Mouse (Mus musculus) stomach, embryonic 14.5 days (tissue): Measurements from ENCODE around the gene Ltbp1. TPM values are rescaled to one million over a fixed set of nuclear protein-coding genes. Genes with fewer than 3 reads are reported as not detected.
A peak's percentile ranks its signal among the peaks of the same experiment; 100 is the strongest.

ENCODE experiments used
- ATAC-seq: fragments of 200-750 bp; cut with Nextera tagmentation; 2 replicates; pipeline ENCODE4 v1.8.0; 2017; ENCODE audit warnings: low read depth, moderate TSS enrichment; ENCODE audit not compliant: insufficient number of reproducible peaks, insufficient read depth, low FRiP score
- H3K27ac ChIP-seq: fragments of 300-500 bp; sonication (generic); 2 replicates; pipeline ENCODE4 v1.5.1; 2014; ENCODE audit warnings: mild to moderate bottlenecking, low read length, moderate library complexity, mixed read lengths
- H3K27me3 ChIP-seq: fragments of 300-500 bp; sonication (generic); 2 replicates; pipeline ENCODE4 v1.6.1; 2014; ENCODE audit warnings: low read length, control low read depth, mixed read lengths; ENCODE audit not compliant: control insufficient read depth, insufficient read depth
- H3K36me3 ChIP-seq: fragments of 300-500 bp; sonication (generic); 2 replicates; pipeline ENCODE4 v1.6.1; 2014; ENCODE audit warnings: mild to moderate bottlenecking, control low read depth, low read length, moderate library complexity, mixed read lengths; ENCODE audit not compliant: control insufficient read depth, insufficient read depth
- H3K4me1 ChIP-seq: fragments of 300-500 bp; sonication (generic); 2 replicates; pipeline ENCODE4 v1.6.1; 2014; ENCODE audit warnings: low read length, control low read depth, mixed read lengths; ENCODE audit not compliant: control insufficient read depth, insufficient read depth
- H3K4me2 ChIP-seq: fragments of 300-500 bp; sonication (generic); replicated peaks from 2 replicates; pipeline ENCODE4 v1.6.1; 2014; ENCODE audit warnings: low read depth, low read length, control low read depth
- H3K4me3 ChIP-seq: fragments of 300-500 bp; sonication (generic); 2 replicates; pipeline ENCODE4 v1.5.1; 2014; ENCODE audit warnings: low read depth, low read length, control low read depth
- H3K9ac ChIP-seq: fragments of 300-500 bp; sonication (generic); replicated peaks from 2 replicates; pipeline ENCODE4 v1.6.1; 2014; ENCODE audit warnings: low read depth, mild to moderate bottlenecking, control low read depth, low read length, moderate library complexity, mixed read lengths
- H3K9me3 ChIP-seq: fragments of 300-500 bp; sonication (generic); 2 replicates; pipeline ENCODE4 v1.6.1; 2016; ENCODE audit warnings: low read depth, low read length, control low read depth; ENCODE audit not compliant: control insufficient read depth
- WGBS: fragments of 180-500 bp; shearing (Covaris S2); extraction: QIAGEN DNeasy Blood & Tissue Kit; methylation state at CpG from one replicate; pipeline ENCODE4 v1.1.7; 2014; 5-methylcytosine and 5-hydroxymethylcytosine counted together
- polyA plus RNA-seq: library from polyadenylated mRNA; unstranded; fragments of >200 nt; fragmentation: Nextera tagmentation; extraction: Ambion mirVana; gene quantifications from 2 replicates; pipeline ENCODE4 v1.2.1, GENCODE M21; 2014

Gene Ltbp1
- polyA plus RNA-seq, 1 experiment from 2014 or later = 49.3 TPM

DNA sequence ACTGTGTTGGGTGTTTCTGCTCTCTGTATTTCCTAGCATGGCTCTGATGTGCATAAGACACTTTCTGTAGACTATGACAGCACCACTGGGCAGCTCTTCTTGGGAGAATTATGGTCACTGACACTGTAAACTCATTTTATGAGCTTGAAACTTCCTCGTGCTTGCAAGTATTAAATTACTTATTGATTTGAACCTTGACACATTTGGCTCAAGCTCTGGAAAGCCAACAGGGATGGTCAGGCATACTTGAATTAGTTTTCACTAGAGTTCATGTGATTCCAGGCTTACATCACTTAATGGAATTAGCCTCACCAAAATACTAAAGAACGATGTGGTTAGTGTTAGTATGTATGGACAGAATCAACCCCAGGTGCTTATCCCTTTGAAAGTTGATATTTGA is 76.0 kb downstream of the Ltbp1 start:
- H3K4me1 ChIP-seq = no peaks in the 10 kb centered on the region
- no peak overlapping the region for H3K27ac ChIP-seq
- H3K4me3 ChIP-seq = no peak overlapping the region
- no peaks in the 10 kb centered on the region for H3K27me3 ChIP-seq
- no peaks in the 10 kb centered on the region for H3K36me3 ChIP-seq
- no peaks in the 10 kb centered on the region; the same call in 1 of the 2 replicates for H3K9me3 ChIP-seq
- no peak overlapping the region for H3K4me2 ChIP-seq
- 61% methylated on average over 2 of the region's 2 CpGs for WGBS
- H3K9ac ChIP-seq = no peak overlapping the region
- ATAC-seq = no peak

DNA sequence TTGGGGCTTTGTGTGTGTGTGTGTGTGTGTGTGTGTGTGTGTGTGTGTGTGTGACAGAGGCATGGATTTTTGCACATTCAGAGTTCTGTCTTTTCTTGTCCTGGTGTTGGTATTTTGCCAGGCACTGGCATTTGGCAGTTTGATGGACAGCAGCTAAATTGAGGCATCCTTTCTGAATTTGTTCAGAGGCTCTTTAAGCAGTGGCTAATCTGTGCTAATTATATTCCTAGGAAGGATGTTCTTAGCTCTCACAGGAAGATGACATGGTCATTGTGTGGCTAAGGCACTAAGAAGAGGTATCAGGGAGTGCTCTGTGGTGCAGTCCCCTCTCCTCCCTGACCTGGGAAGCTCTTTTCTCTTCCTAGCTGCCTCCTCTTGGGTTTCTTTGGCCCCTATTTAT is 77.1 kb downstream of the Ltbp1 start:
- no peaks in the 10 kb centered on the region for H3K36me3 ChIP-seq

DNA sequence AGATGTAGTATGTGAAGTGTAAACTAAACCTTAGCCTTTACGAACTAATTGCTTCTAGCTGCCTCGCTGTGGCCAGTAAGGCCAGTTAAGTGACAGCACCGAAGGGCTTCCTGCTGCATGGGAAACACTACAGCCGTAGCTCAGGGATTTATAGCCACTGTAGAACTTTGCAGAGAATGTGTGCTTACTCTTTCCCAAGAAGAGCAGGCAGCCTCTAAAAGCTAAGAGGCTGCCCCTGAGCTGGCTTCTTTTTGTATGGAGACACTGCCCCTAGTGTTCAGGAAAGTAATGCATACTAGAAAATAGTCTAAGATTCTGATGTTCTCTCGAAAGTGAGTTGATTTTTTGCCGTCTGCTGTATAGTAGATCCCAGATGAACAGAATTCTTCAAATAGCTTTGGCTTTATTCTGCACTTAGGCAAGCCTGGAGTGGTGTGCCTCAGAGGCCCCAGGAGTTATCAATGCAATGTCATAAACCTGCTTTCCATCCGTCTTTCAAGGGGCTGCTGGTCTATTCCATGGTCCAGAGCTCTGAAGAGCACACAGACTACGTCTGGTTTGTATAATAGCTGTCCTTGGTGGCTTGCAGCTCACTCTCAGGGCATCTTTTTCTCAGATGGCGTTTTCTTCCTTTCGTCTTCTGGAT is 82.1 kb downstream of the Ltbp1 start:
- Histone ChIP-seq H3K9me3 (no peaks in the 10 kb centered on the region), H3K27me3 (no peaks in the 10 kb centered on the region), H3K9ac (no peak overlapping the region), H3K4me2 (0 out of 2 replicates have a peak overlapping the region, but pooled peaks have one; percentile 6), H3K4me1 (0 out of 2 replicates have a peak, but pooled peaks cover 3% of the 10 kb centered on the region), H3K27ac (peak overlapping the region; percentile 39; the same call in 1 of the 2 replicates), H3K4me3 (no peak overlapping the region), H3K36me3 (no peaks in the 10 kb centered on the region)
- 31% methylated on average over 10 of the region's 10 CpGs for WGBS
- ATAC-seq = peak; percentile 71; the same call in 1 of the 2 replicates

More for the DNA sequence above, 77.1 kb downstream of the Ltbp1 start:
- no peak overlapping the region for H3K27ac ChIP-seq
- no peak overlapping the region for H3K4me2 ChIP-seq
- H3K27me3 ChIP-seq = no peaks in the 10 kb centered on the region
- H3K4me3 ChIP-seq = no peak overlapping the region
- no peak for ATAC-seq
- no peaks in the 10 kb centered on the region for H3K4me1 ChIP-seq
- H3K9me3 ChIP-seq = no peaks in the 10 kb centered on the region; the same call in 1 of the 2 replicates
- H3K9ac ChIP-seq = no peak overlapping the region

DNA sequence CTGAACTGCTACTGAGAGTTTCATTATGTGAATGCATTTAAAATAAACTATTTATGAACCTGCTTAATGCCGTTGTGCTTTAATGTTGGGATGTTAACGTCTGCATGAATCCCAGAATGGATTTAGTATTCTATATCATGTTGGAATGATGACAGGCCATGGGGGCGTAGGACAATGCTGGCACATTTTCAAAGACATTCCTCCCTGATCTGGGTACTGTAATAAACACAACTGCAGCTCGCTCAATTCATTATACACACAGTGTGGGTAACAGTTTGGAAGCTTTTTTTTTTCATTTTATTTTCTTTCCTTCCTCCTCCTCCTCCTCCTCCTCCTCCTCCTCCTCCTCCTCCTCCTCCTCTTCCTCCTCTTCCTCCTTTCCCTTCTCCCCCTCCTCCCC is 82.9 kb downstream of the Ltbp1 start:
- Histone ChIP-seq H3K27me3 (no peaks in the 10 kb centered on the region), H3K9ac (no peak overlapping the region), H3K4me1 (0 out of 2 replicates have a peak, but pooled peaks cover 3% of the 10 kb centered on the region), H3K27ac (no peak overlapping the region), H3K9me3 (no peaks in the 10 kb centered on the region), H3K4me3 (no peak overlapping the region), H3K4me2 (no peak overlapping the region), H3K36me3 (no peaks in the 10 kb centered on the region)
- no peak for ATAC-seq
- 39% methylated on average over 4 of the region's 4 CpGs for WGBS

DNA sequence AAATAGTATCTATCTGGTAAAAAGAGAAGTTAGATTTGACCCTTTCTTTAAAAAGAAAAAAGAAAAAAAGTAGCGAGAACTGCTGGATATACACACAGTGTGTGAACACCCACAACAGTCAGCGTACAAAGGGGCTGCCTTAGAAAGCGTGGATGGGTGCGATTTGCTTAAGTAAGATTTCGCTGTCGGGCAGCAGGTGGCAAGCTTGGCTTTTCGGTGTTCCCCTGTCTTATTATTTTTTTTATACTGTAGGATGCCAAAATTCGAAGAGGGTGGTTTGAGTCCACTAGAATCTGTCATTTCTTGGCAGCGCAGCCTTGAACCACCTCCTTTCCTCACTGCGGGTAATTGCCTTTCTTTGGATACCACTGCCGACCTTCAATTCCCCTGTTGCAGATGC is 83.4 kb downstream of the Ltbp1 start:
- Histone ChIP-seq H3K36me3 (no peaks in the 10 kb centered on the region), H3K4me3 (no peak overlapping the region), H3K9me3 (no peaks in the 10 kb centered on the region), H3K4me1 (0 out of 2 replicates have a peak, but pooled peaks cover 3% of the 10 kb centered on the region), H3K27me3 (no peaks in the 10 kb centered on the region), H3K4me2 (no peak overlapping the region), H3K27ac (no peak overlapping the region), H3K9ac (no peak overlapping the region)
- no peak for ATAC-seq
- 73% methylated on average over 11 of the region's 11 CpGs for WGBS

DNA sequence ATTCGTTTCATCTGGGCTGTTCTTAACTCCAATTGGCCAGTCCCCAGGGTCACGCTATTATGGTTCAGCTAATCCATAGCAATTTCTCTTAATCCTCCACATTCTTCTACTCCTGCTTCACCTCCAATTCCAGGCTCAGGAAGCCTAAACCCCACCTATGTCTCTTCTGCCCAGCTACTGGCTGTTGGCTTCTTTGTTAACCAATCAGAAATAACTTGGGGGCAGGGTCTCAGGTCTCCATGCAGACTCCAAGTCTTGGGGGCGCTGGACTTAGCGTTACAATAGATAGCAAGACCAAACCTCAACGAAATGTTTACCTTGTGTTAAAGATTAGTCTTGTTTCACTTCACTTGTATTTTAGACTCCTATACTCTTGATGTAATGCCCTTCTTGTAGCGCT is 85.2 kb downstream of the Ltbp1 start:
- H3K4me1 ChIP-seq = 0 out of 2 replicates have a peak, but pooled peaks cover 3% of the 10 kb centered on the region
- H3K9ac ChIP-seq = no peak overlapping the region
- H3K4me2 ChIP-seq = no peak overlapping the region
- no peak overlapping the region for H3K4me3 ChIP-seq
- ATAC-seq = no peak
- no peaks in the 10 kb centered on the region for H3K27me3 ChIP-seq
- WGBS = 72% methylated on average over 6 of the region's 6 CpGs
- H3K27ac ChIP-seq = no peak overlapping the region
- no peaks in the 10 kb centered on the region for H3K36me3 ChIP-seq
- no peaks in the 10 kb centered on the region for H3K9me3 ChIP-seq

DNA sequence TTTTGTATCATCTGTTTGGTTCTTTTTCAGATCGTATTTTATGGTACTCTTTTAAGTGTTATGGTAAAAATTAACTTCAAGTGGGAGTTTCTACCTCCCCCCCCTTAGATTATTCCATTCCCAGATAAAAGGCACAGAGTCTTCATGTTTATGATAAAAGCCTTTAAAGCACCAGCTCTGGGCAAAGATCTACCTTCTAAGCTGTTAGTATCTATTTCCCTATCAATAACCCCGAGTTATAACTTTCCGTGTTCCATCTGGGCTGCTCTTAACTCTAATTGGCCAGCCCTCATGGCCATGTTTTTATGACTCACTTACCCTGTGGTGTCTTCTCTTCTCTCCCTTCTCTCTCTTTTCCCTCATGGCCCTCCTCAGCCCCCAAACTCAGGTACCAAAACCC is 88.2 kb downstream of the Ltbp1 start:
- Histone ChIP-seq H3K9me3 (no peaks in the 10 kb centered on the region), H3K9ac (no peak overlapping the region), H3K27me3 (no peaks in the 10 kb centered on the region), H3K36me3 (no peaks in the 10 kb centered on the region), H3K4me3 (no peak overlapping the region), H3K27ac (no peak overlapping the region), H3K4me1 (peaks cover 11% of the 10 kb centered on the region; the same call in 1 of the 2 replicates), H3K4me2 (no peak overlapping the region)
- ATAC-seq = no peak
- WGBS = 69% methylated on average over 3 of the region's 3 CpGs

DNA sequence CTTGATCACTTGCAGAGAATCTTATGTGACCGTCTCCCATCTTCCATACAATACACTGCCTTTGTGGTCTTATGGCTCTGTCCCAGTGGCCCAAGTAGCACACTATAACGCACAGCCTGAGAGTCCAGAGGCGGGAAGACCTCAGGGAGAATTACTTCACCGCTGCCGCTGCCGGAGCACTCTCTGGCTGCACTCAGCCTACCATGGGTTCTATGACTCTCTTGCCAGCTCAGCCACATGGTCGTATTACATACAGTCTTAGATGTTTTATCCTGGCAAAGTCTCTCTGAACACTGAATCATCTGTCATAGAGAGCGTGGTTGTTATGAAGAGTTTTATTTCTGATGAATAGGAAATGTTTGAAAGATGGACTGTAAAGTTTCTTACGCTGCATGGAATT is 89.2 kb downstream of the Ltbp1 start:
- WGBS = 82% methylated on average over 9 of the region's 9 CpGs
- no peak overlapping the region for H3K4me3 ChIP-seq
- no peaks in the 10 kb centered on the region for H3K9me3 ChIP-seq
- H3K4me1 ChIP-seq = peaks cover 11% of the 10 kb centered on the region; the same call in 1 of the 2 replicates
- H3K4me2 ChIP-seq = no peak overlapping the region
- ATAC-seq = no peak
- H3K36me3 ChIP-seq = no peaks in the 10 kb centered on the region
- no peak overlapping the region for H3K27ac ChIP-seq
- H3K9ac ChIP-seq = no peak overlapping the region
- no peaks in the 10 kb centered on the region for H3K27me3 ChIP-seq

DNA sequence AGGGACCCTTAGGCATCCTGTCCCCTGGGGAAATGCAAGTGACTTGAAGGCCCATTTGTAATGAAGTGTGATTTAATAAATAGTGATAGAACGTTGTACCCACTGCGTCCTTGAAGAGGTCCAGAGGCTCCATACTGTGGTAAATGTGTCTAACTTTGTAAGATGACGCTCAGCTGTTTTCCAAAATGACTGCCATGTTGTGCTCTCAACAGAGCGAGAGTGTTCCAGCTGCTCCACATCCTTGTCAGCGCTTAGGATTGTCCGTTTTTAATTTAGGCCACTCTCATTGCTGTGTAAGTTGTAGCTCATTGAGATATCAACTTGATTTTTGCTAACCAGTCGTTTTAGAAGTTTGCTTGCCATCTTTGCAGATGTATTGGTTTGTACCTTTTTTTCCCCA is 91.4 kb downstream of the Ltbp1 start:
- 66% methylated on average over 7 of the region's 7 CpGs for WGBS
- no peak overlapping the region for H3K4me3 ChIP-seq
- no peaks in the 10 kb centered on the region for H3K9me3 ChIP-seq
- no peaks in the 10 kb centered on the region for H3K27me3 ChIP-seq
- H3K27ac ChIP-seq = no peak overlapping the region
- H3K4me1 ChIP-seq = peaks cover 11% of the 10 kb centered on the region; the same call in 1 of the 2 replicates
- no peaks in the 10 kb centered on the region for H3K36me3 ChIP-seq
- H3K9ac ChIP-seq = no peak overlapping the region
- no peak for ATAC-seq
- H3K4me2 ChIP-seq = no peak overlapping the region
